Mouse (Mus musculus) testis, adult 2 months (tissue): ENCODE measurements around the gene Dtnb.

Source experiments
- CTCF ChIP-seq: fragments of 200-500 bp; IDR thresholded peaks from 2 replicates; pipeline ENCODE4 v1.5.1; 2012; ENCODE audit warnings: low read depth, mild to moderate bottlenecking, inconsistent platforms, low read length, moderate library complexity; ENCODE audit not compliant: control insufficient read depth, insufficient read depth, insufficient replicate concordance
- POLR2A ChIP-seq: fragments of 200-500 bp; IDR thresholded peaks from 2 replicates; pipeline ENCODE4 v1.6.1; 2012; ENCODE audit warnings: low read depth, mild to moderate bottlenecking, inconsistent platforms, low read length, moderate library complexity; ENCODE audit not compliant: control insufficient read depth

DNA sequence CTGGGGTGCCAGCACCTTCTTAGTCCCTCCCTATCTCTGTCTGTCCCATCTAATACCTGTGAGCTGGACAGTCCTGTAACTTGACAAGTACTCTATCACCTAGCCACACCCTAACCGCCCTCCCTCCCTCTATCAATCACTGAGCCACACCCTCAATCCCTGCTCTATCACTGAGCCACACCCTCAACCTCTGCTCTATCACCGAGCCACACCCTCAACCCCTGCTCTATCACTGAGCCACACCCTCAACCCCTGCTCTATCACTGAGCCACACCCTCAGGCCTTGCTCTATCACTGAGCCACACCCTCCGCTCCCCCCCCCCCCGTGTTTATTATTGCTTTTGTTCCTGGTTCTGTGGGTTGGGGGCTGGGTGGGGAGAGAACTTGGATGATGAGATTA is 223.4 kb downstream of the Dtnb start:
- no peak for TF ChIP-seq POLR2A
- no peak for TF ChIP-seq CTCF
